Mouse (Mus musculus) erythroblast, embryonic 14.5 days (primary cell): ENCODE results near the gene Prkcg.

Source experiments
- GATA1 ChIP-seq: IDR thresholded peaks from 2 replicates; pipeline ENCODE4 v1.6.1; 2012; ENCODE audit warnings: low read length, inconsistent platforms, mixed read lengths
- TAL1 ChIP-seq: IDR thresholded peaks from 3 replicates; pipeline ENCODE4 v1.6.1; 2012; ENCODE audit warnings: low read length, inconsistent platforms, mixed read lengths

DNA sequence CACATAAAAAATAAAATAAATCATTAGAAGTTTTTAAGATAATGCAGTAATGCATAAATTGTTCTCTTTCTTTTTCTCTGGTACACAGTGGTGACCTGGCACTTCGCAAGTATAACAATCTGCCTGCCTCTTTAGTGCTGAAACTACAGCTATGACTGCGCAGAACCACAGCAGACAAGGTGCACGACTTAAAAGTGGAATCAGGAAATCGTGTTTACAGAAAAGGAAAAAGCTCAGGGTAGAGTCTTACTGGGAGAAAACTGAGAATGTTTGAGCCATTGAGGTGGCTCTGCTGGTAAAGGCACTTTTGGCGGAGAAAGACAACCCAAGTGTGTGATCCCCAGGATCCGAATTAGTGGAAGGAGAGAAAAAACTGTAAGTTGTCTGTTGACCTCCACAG lies 7.2 kb upstream of the Prkcg start:
- no peak for TF ChIP-seq GATA1
- no peak for TF ChIP-seq TAL1
